Mouse (Mus musculus) cerebellum, postnatal 4 days (tissue): ENCODE data around the gene Tpbgl.

Experiments used
- DNase-seq, 2 experiments: peaks; one replicate each; pipeline ENCODE4 v3.0.0; 2022; ENCODE audit warnings: low spot score in 2 of 2, mixed read lengths in 1 of 2

The Tpbgl gene

DNA sequence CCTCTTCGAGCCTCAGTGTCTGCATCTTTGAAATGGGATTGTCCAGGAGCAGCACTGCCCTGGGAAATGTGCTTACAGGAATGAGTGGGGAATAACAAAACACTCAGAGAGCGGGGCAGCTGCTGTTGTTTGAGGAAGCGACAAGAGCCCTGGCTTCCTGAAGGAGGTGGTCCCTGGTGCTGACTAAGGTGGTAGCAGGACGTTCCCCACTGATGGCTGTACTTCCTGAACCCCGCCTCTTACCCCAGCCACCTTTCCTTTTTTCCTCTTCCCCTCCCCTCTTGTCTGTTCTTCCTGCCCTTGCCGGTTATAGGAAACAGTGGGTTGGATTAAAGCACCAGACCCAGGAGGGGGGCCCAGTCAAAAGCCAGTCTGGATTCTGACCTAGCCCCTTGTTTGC, 46.7 kb downstream of the Tpbgl start:
- no peak for DNase-seq

DNA sequence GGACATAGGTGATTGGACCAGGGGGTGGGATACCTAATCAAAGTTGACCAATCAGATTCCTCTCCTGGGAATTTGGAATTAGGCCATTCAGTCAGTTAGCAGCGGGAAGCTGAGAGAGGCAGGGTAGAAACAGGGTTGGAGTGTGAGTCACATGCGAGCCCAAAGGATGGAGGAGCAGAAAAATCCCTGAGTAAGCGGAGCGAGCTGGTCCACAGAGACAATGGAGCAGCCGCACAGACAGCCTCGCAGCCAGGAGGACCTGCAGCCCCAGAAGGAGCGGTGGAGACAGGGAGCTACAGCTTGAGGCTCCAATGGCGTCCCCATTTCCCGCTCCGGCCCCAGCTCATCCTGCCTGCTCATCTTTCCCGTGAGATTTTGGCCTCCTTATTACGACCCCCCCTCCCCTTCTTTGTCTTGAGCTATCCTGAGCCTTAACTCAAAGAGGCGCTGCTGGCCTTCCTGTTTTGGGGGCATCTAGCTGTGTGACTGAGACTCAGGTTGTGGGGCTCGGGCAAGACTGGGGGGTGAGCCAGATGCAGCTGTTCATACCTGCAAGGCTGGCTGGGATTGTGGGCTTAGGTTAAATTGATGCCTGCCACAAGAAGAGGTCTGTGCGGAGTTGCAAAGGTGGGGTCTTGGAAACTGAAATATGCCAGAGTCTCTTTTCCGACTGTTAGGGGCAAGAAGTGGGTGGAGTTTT, 47.3 kb downstream of the Tpbgl start:
- DNase-seq = no peak

DNA sequence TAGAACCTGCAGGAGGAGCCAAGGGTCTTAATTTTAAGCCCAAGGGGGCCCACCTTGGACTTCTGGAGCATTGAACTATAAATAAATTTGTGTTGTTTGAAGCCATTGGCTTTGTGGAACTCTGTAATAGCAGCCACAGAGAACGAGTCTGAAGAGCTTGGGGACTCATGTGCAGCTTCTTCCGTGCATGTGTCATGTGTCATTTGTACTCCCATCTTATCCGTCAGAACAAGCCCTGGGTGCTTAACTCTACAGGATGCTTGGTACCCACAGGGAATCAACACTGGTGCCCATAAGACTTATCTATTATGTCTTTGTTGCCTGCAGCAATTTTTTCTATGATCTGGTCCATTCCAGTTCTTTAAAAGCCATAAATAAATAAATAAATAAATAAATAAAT, 48.7 kb downstream of the Tpbgl start:
- no peak for DNase-seq
